Mouse (Mus musculus) cerebellum, adult 18-20 months (tissue): ENCODE results near the gene Gm9837.

Source experiments
- DNase-seq, 2 experiments: peaks; one replicate each; pipeline ENCODE4 v3.0.0; 2021

Gene Gm9837

DNA sequence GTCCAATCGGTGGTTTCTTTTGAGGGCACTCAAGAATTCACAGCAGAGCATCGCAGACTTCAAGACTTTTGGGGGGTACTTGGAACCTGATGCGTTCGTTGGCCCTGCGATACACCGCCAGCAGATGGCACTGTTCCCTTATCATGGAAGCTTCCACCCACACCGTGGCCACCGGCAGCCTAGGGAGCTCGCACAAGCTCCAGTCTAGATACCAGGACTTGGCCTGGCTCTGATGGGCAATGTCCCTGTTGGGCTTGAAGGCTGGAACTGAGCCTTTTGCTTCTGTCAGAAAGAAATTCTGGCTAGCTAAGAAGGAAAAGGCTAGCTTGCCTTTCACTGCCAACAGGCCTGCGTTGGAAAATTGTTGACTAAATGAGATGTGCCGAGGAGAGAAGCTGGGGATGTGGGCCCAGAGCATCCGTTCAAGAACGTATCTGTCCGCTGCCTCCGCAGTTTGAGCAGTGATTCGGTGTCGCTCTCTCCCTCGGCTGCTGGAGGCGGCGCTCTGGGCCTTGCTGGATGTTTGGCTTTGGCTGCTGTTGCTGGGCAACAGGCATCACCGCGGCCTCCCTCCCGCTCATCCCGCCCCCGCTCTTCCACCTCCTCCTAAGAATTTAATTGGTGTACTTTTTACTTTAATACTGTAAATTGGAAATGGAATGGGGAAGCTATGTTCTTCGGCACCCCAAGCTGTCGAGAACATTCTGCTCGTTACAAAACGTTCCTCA lies at the start of gene Gm9837:
TSS of gene Gm9837 (minus strand) at position 512 of the 728 bp plus-strand sequence.
- DNase-seq: peak; percentile 95 to 96

DNA sequence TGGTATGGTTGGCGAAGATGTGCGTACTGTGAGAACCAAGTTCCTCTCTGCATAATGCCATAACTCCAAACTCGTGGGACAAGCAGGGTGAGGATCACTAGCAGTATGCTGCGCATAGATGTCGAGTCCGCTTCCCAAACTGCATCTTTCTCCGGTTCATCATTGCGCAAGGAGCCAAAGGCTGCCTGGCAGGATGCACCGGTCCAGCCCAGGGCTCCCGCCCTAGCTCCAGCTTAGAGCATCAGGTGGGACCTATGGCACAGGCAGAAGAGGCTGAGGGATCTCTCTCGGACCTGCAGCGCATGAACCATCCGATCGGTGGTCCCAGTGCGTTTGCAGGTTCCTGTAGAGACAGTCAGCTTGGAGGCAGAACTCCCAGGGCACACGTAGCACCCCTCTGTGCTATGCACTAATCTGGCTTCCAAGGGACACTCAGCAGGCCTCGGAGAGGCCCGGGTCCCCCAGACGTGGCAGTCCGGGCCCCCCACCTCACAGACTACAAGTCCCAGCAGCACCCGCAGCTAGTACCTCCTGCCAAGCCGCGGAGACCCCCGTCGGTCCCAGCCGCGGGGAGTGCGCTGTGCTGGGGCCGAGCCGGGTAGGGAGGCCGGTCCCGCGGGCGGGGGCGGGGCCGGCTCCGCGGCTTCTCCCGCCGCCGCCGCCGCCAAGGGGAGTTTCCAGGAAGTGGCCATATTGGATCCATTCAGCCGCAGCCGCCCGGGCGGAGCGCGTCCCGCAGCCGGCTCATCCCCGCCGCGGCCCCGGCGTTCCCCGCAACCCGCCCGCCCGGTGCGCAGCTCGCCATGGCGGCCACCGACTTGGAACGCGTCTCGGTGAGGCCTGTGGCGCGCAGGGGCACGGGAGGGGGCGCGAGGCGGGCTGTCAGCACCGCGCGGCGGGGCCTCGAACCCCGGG lies 49.2 kb upstream of the Gm9837 start, which contains the start of gene Sept8:
TSS of gene Sept8 (plus strand) at position 51 of the 915 bp plus-strand sequence.
- peak; percentile 72 to 84 for DNase-seq

DNA sequence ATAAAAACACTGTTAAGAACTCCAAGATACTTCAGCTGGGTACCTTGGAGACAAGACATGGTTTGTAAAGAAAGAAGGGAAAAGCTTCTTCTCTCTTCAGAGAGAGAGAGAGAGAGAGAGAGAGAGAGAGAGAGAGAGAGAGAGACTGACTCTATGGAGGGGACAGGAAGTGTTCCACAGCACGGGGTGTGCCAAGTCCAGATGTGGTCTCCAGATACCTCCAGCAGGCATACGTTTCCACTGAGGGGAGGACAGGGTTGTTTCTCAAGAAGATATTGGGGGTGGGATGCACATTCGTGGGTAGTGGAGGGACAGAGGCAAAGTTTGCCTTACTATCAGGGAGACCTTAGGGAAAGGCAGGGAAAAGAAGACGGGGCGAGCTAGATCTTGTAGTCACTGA lies 48.5 kb upstream of the Gm9837 start:
- no peak for DNase-seq

DNA sequence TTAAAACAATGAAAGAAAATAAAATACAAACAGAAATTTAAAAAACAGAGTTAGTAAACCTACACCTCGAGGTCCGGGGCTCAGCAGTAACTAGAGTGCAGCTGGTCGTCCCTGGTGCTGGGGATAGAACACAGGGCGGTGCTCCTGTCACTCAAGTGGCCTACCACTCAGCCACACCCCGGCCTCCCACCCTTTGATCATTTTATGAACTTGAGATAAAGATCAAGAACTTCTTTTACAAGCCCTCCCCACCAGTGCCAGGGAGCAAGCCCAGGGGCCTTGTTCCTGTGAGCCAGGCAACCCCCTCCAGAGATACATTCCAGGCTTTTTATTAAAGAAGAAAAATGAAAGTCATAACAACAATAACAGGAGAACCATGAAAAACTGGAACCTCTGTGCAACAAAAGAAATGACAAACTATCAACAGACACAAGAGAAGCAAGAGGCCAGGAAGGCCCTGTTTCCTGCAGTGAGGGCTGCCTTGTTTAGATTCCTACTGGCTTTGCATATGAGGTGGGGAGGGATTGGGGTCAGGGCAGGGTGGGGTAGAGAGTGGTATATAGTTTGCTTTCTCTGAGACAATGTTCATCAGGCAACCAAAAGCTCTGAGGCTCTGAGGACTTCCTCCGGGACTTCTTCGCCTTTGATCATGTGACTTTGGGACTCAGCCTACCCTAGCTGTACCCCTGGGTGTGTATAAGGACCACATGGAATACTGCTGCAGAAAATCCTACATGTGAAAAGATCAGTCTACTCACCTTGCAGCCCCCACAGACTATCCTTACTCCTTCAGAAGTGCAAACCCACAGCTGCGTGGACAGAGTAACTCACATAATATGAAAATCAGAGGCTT lies 46.7 kb upstream of the Gm9837 start:
- DNase-seq: no peak

DNA sequence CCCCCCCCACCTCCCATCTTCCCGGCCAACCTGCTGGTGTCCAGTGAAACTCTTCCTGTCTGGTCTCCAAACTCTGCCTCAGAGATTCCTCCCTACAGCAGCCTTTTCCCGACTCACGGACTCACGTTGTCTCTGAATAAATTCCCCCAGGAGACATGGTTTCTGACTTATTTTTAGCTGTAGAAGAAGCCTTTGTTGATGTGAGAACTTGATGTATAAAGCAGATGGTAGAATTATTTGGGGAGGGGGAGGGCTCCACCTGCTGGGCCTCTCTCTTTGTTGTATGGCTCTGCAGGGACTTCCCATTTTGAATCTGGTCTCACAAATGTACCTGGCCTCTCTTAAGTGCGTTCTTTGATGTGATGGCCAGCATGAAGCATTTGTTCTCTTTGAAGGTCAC lies 40.1 kb upstream of the Gm9837 start:
- DNase-seq: no peak

DNA sequence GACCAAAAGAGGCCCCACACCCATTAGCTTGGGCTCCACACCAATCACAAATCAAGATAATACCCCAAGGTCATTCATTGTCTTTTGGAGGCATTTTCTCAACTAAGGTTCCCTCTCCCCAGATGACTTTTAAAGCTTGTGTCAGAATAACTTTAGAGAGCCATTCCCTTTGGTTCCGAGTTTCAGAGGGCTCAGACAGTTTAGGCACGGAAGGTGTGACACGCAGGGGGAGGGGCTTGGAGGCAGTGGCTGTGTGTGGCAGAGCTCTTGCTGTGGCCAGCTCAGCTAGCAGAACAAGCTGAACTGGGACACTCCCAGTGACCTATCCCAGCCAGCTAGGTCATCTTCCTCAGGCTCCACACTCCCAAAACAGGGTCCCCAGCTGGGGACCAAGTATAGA lies 38.3 kb upstream of the Gm9837 start:
- no peak for DNase-seq

DNA sequence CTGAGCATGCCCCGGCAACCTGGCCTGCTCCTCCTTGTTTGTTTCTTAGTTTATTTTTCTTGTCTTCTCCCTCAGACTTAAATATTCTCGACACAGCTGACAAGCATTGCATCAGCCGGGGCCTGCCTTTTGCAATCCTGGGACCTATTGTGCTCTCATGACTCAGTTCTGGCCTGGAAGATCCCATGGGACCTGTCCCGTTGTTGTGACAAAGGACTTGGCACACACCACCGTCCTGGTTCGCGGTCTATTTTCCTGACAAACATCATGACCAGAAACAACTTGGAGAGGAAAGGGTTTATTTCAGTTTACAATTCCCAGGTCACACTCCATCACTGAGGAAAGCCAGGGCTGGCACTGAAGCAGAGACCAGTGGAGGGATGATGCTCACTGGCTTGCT lies 37.9 kb upstream of the Gm9837 start:
- DNase-seq: peak in 1 of 2 experiments; percentile 36

DNA sequence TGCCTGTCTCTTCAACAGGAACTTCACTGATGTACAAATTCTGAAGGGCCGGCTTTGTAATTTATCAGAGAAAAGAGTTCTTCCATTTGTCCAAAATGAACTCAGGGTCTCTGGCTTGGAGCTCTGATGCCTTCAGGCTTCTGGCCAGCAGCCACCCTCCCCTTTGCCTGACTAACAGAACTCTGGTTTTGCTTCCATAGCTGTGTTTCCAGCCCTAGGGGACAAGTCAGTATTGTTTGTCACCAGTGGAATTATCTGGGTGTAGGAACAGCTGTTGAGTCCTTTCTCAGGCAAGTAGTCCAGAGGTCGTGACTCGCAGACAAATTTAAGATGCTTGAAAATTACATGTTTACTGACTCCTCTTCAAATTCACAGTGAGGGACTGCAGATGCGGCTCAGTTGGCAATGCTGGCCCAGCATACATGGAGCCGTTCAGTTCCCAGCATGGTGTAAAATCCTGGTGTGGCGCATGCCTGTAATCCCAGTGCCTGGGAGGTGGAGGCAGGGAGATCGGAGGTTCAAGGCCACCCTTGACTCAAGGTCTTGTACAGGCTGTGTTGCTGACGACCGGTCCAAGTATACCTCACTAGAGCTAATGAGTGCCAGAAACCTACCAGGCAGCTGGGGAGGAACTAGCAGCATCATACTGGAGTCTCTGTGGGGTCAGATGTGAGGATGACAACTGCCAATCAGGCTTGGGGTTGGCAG lies 37.0 kb upstream of the Gm9837 start:
- peak in 1 of 2 experiments; percentile 46 for DNase-seq

DNA sequence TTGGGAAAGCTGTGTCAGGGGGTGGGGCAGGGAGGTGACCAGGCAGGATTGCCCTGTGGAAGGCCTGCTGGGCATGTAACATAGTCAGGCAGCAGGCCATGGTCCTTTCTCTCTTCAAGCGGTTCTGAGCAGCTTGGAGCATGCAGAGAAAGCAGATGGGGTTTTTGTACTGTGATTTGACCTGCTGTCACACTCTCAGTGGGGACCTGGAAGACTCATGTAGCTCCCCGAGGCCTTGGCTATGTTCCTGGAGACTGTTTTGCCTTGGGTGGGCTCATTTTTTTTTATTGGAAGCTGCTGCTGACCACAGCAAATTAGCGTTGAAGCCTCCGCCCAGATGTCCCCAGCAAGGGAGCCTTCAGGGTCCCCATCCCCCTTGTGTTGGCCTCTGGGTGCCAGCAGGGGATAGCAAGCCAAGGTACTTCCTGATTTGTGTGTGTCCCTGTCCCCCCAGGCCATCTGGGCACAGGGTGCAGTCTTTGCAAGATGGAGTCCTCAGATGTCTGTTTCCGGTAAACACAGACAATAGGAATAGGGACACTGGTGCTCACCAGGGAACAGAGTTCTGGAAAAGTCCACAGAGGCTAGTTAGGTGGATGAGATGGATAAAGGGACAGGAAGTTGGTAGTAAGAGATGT lies 34.9 kb upstream of the Gm9837 start:
- DNase-seq: peak; percentile 94

DNA sequence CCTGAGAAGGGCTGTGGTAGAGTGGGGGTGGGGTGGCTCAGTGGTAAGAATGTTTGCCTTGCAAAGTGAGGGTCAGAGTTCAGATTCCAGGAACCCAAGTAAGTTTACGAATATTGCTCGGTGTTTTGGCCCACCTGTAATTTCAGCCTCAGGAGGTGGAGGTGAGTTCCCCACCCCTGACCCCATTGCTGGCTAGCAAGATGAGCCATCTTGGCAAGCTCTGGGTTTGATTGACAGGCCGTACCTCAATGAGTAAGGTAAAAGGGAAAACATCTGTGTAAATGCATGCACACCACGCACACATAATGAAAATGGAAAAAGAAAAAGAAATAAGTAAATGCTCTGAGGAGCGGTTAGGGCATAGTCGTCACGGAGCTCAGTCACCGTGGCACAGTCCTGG lies 34.1 kb upstream of the Gm9837 start:
- no peak for DNase-seq

DNA sequence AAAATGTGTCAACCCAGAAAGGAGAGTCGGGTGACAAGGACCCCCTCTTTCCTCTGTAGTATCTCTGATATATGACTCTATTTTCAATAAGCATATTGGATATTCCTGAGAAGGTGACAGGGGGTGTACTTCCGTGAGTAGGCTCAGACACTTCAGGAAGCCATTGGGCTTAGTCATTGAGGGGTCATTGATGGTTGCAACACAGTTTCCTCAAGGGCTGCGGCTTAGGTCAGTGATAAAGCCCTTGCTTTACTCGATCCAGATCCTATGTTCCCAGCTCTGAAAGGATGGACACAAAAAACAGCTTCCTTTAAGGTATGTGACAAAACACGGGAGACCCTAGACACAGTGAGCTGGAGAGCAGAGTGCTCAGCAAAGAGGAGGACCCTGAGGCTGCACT lies 33.5 kb upstream of the Gm9837 start:
- DNase-seq: no peak

DNA sequence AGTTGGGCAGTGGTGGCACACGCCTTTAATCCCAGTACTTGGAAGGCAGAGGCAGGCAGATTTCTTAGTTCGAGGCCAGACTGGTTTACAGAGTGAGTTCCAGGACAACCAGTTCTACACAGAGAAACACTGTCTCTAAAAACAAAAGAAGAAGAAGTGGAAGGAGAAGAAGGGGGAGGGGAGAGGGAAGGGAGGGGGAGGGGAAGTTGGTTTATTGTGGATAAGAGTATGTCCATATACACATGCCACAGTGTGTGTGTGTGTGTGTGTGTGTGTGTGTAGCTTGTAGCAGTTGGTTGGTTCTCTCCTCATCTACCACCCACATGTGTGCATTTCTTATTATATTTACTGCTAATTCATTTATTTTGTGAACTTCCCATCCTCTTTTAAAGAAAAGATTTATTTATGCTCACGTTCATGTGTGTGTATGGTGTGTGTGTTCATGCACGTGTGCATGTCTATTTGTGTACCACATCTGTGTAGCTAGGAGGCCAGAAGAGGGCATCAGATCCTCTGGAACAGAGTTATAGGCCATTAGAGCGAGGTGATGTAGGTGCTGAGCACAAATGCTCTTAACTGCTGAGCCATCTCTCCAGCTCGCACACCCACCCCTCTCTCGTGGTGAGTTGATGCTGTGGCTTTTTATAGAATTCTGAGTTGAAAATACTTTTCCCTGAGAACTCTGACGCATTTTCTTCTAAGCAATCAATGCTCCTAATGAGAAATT lies 31.9 kb upstream of the Gm9837 start:
- no peak for DNase-seq

DNA sequence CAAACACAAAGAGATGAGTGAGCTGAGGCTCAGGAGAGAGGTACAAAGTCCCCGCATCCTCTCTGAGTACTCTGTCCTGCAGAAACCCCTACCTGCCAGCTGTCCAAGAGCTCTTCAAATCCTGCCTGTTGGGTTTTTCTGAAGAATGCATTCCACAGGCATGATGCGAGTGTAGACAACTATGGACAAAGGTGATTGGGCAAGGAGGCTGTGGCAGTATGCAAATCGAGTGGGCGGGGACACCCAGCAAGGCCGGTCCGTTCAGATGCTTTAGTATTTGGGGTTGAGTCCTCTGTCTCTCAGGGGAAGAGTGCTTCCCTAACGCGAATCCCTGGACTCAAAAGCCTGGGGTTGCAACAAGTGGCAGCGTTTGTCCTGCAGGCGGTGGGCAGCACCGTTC lies 30.3 kb upstream of the Gm9837 start:
- no peak for DNase-seq

DNA sequence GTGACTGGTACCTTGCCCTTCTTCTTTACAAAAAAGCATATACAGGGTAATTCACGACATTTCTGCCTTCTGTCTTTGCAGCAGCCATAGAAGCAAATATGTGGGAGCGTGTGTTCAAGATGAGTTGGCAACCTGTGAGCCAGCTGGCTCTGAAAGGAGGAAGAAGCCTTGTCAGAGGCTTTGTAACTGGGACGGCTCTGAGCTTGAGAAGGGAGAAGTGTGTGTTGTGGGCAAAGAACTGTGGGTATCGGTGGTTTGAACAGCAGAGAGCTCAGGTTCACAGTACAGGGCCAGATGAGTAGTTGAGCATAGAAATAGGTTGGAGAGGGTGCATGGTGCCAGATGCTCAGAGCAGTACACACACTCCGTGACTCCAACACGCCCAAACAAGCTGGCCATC lies 26.7 kb upstream of the Gm9837 start:
- DNase-seq: peak; percentile 49 to 53

DNA sequence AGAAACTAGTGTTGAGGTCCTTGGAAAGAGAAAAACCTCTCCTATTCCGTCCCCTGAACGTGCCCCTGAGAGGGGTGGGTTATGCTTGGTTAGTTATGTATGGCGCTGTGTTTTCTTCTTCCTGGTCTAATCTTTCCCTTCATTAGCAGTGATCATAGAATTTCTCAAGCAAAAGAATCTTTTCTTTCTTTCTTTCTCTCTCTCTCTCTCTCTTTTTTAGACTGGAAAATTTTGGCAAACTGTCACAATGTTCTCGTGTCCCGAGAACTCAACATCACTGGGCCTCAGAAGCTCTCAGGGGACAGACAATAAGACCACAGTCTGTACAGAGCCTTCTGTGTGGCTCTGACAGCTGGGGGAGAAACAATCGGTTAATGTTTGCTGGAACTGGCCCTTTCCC lies 25.1 kb upstream of the Gm9837 start:
- DNase-seq: no peak

DNA sequence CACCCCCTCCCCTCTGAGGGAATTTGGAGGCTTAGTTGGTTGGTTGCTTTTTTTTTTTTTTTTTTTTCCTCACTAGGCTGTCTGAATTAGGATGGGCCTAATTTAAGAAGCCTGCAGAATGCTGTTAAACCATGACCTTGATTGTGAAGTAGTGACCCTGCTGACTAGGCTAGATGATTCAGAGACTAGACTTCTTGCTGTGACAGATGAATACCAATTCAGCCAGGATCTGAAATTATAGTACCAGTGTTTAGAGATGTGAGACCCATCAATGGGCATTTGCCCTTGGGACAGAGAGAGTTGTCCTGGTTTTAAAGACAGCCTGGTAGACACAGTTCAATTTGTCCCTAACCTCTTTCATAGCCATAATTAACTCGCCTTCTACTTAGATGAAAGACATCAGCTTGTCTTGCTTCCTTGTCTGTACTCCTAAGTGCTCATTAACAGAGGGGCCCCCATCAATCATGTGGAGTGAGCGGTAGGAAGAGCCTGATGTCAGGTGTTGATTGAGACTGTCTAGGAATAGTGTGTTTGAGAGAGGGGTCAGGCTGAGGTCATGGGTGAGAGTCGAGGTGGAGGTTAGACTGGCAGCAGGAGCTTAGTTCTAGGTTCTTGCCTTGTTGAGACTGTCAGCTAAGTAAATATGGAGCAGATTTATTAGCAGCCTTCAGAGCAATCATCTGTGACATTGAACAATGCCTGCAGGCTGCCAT lies 23.1 kb upstream of the Gm9837 start:
- no peak for DNase-seq

DNA sequence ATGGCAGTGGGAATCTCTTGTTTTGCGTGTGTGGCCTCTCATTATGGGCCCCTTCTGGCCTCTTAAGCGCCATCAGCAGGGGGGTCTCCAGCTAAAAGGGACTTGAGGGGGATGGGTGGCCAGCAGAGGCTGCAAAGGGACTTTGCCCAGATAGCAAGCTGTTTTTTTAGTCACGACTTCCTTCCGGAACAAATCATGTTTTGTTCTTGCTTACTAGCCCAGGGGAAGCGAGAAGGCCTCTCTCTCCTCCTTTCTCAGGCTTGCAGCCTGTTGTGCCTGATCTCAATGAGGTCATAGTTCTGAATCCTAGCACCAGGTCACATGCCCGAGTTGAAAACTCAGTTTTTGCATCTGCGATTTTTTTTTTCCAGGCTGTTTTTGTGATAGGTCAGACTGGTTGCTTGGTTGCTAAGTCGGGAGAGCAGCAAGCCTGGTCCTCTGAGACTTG lies 21.7 kb upstream of the Gm9837 start:
- no peak for DNase-seq

DNA sequence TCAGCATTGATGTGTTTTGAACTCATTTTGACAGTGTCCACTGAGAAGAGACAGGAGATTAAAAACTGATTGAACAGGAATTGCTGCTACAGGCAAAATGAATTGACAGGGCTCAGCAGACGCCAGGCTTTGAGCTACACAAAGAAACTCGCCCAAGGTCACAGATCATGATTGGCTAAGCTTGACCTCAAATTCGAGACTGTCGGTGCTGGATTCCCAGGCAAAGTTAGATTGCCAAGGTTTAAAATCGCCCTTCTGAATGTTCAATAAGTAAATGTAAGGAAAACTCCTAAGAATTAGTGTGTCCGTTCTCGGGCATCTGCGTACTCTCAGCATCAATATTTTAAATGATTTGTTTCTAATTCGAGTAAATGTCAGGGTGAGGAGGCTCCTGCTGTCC lies 19.1 kb upstream of the Gm9837 start:
- DNase-seq: no peak

DNA sequence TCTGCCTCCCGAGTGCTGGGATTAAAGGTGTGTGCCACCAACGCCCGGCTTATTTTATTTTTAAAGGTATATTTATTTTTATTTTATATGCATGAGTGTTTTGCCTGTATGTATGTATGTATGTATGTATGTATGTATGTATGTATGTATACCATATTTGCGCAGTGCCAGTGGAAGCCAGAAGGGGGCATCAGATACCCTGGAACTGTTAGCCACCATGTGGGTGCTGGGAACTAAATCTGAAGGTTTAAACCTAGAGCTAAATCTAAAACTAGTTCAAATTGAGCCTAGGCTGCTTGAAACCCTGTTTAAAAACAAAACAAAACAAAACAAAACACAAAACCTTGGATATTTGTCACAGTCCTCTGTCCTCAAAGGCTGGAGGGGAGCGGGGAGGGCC lies 18.7 kb upstream of the Gm9837 start:
- DNase-seq: no peak

DNA sequence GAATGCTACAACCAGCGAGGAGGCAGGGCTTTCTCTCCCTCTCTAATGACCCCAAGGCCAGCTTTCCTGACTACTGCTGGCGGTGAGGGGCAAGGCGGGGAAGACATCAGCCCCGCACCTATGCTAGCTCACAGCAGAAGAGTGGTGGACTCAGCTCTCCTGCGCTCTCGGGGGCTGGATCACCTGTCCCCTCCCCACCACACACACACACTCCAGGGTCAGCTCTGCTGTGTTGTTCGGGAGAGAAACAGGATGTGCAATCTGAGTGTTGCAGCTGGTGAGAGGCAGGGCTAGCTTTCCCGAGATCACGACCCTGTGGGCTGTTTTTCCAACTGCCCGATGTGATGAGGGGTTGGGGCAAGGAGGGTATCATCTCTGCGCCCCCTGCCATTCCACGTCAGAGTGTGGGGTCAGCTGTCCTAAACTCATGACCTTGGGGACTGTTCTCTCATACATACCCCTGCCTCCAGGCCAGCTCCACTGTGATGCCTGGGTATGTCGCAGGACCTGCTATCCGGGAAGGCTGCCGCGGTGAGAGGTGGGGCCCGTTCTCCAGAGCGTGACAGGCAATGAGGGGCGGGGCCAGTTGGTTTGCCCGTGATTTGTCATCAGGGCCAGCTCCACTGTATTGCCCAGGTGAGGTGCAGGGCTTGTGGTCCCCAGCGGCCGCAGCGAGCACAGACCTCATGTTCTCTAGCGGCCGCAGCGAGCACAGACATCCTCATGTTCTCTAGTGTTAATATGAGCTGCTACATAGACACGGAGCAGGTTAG lies 16.7 kb upstream of the Gm9837 start:
- DNase-seq: peak; percentile 87 to 91
